Mouse (Mus musculus): ENCODE results near the gene Ocln.
"Not testable (repeated sequence)": the region's sequence is repeated elsewhere in the genome, so short reads cannot be mapped to it uniquely, and the experiment has no call there.

Ocln gene

GRCm38 (mm10) chr13:100494370-100494769, 58.1 kb downstream of the Ocln start:
- not testable (repeated sequence) for DNase-seq (ENCODE audit: extremely low read depth, insufficient read length, low spot score)

GRCm38 (mm10) chr13:100493313-100493712, 59.2 kb downstream of the Ocln start:
- DNase-seq (ENCODE audit: extremely low read depth, insufficient read length, low spot score): no peak

DNA sequence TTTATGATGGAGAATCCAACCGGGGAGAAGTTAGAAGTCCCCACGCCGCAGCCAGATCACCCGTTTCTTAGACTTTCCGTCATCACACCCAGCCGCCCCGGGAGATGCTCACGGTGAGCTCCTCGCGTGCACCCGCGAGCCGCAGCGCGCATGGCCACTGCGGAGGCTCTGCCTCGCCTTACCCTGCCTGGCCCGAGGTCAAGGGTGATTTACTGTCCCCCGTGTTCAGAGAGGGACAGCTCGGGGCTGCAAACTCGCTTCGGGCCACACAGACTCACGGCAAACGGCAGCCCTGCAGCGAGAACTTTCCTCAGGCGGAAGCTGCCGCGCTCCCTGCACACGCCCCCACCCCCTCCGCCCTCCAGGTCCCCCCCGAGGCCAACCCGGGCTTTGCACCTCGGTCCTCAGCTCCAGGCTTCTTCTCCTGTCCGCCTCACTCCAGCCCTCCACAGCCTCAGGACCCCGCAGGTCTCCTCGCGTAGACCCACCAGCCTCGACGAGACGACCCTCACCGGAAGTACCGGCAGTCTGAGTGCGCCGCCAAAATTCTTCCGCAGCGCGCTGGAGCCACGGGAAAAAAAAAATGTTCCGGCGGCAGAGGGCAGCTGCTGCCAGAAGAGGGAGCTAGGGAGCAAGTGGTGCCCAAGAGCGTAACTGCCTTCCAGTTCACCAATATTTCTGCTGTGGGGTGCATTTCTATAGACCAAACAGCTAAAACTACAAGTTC, 60.3 kb downstream of the Ocln start, which contains the start of gene Gtf2h2:
Gene Gtf2h2, minus strand, starts transcription at position 519 of the 727 bp plus-strand sequence.
- peak; percentile 90 for DNase-seq (ENCODE audit: extremely low read depth, insufficient read length, low spot score)

GRCm38 (mm10) chr13:100491623-100492022, 60.9 kb downstream of the Ocln start:
- DNase-seq (ENCODE audit: extremely low read depth, insufficient read length, low spot score): no peak

DNA sequence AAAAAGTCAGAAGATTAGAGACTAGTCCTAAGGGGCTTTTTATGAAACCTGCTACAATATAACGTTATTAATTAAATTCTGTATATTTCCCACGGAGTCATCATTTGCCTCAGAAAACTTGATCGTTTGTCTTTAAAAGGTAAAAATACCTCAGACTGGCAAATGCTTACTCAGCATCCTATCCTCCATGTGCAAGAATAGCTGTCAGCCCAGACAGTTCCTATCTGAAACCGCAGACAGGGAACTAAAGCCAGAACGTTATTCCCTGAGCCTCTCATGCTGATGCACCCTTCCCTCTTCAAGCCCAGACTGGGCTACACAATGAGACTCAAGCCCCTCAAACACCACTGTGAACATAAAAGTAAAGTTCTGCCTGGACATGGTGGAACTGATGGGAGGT, 62.1 kb downstream of the Ocln start:
- no peak for DNase-seq (ENCODE audit: extremely low read depth, insufficient read length, low spot score)

DNA sequence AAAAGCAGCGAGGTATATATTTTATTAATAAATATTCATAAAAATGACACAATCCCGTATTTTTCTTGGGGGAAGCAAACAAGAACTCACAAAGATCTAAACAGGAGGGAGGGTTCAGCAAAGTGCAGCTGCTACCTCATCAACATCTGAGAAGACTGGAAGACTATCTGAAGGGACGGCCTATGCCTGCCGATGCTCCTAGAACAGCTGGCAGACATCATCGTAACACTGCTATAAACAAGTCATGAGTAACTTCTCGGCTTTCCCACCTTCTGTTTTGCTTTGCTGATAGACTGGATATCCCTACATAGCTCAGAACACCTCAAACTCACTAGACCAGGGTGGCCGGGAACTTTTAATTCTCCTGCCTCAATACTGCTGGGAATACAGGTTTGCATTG, 68.9 kb downstream of the Ocln start:
- no peak for DNase-seq (ENCODE audit: extremely low read depth, insufficient read length, low spot score)

- DNase-seq (ENCODE audit: extremely low read depth, insufficient read length, low spot score): no peak
These were observed 88.8 kb downstream of the Ocln start for GRCm38 (mm10) chr13:100463527-100464222.

- DNase-seq (ENCODE audit: extremely low read depth, insufficient read length, low spot score): no peak
These were observed 91.2 kb downstream of the Ocln start for GRCm38 (mm10) chr13:100461336-100461735.

DNA sequence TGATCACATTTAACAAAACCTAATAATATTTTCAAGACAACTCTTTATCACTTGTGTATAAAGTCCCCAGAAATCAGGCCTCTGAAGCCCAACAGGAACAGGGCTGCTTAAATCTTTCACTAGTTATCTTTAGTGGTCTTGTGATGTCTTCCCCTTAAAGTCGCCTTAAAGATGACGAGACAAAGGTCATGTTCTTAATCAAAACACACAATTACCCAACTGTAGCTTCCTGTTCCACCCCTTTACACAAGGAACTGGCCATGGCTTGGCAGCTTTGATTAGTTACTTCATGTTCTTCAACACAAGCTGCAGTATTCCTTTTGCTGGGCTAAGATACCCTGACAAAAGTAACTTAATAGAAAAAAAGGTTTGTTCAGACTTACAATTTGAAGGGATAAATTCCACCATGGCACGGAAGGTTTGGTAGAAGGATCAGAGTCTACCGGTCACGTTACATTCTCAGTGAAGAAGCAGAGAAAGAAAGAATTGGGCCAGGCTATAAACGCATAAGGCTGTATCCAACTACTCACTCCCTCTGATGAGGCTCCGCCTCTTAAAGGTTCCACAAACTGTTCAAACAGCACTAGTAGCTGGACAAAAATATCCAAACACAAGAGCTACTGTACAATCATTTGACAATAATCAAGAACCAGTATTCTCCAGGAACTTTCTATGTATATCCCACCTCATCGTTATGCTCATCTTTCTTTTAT, 99.9 kb downstream of the Ocln start, which contains the start of gene Naip1:
Gene Naip1, minus strand, starts transcription at position 455 of the 713 bp plus-strand sequence.
- DNase-seq (ENCODE audit: extremely low read depth, insufficient read length, low spot score): not testable (repeated sequence)

DNA sequence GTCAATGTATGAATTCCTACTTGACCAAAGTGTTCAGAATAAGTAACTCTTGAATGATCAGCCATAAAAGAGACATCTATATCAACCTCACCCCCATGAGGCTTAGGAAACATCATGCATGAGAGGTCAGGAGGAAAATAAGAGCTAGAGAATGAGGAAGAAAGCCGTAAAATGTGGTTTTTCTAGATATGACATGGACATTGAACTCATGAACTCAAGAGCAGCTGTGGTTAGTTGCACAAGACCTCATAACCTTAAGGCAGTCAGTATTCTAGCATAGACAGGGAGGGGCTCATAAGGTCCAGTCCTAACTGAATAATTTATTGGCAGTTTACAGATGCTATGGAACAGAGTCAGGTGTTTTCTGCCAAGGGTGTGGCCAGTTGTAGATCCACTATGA, 103.0 kb downstream of the Ocln start:
- DNase-seq (ENCODE audit: extremely low read depth, insufficient read length, low spot score): no peak
